Mouse (Mus musculus): ENCODE data around the gene Cdkal1. TPM values are rescaled to one million over a fixed set of nuclear protein-coding genes. Genes with fewer than 3 reads are reported as not detected.

The Cdkal1 gene
- total RNA-seq, 2 experiments from 2014 or later: 20.9 to 22.0 TPM

DNA sequence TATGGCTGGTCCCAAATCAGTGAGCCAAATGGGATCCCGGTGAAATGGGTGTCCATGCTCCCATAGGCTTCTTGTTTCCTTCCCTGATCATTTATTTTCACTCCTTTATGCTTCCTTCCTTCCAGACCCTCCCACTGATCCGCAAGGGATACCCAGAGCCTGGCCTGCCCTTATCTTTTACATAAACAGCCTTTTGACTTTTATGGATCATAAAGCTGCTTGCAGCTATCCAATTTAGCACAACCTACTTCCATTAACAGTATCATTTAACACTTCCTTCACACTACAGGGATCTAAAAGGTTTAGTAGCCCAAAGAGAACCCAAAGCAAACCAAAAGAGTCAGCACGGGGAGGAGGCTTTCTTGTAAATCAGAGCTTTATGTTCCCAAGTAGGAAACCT lies 570.4 kb downstream of the Cdkal1 start:
- DNase-seq (ENCODE audit: low spot score in 2 of 2): no peak

DNA sequence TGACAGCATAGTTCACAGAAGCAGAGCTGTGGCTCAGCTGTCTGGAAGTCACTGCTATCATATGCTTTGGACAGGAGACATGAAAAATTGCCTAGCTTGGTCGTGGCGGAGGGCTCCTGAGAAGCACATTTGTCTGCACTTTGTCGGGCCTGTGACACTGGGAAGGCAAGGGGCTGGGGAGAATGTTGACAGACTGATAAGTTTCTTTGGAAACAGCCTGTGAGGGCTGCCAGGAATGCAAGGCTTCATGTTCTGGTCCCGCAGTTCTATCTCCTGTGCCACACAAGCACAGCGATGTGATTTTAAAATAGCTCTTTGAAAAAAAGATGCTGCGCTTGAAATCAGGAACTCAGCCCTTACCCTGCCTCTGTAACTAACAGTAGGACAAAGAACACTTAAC lies 573.9 kb downstream of the Cdkal1 start:
- DNase-seq (ENCODE audit: low spot score in 2 of 2): no peak

DNA sequence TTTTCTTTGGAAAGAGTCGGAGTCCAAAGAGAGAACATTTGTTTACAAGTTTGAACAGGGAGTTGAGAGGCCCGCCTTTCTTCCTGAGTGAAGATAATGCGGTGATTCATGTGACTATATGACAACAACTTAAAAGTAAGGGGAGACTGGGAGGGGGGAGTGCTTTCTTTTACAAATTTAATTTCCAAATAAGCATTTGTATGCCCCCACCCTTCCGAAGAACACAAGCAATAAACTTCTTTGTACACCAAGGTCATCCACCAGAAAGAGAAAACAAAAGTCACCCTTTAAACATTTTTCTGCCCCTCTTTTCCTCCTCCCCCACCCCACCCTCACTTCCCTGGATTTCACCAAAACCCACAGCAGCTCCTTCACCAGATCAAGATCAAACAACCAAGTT lies 577.3 kb downstream of the Cdkal1 start:
- DNase-seq (ENCODE audit: low spot score in 2 of 2): no peak

DNA sequence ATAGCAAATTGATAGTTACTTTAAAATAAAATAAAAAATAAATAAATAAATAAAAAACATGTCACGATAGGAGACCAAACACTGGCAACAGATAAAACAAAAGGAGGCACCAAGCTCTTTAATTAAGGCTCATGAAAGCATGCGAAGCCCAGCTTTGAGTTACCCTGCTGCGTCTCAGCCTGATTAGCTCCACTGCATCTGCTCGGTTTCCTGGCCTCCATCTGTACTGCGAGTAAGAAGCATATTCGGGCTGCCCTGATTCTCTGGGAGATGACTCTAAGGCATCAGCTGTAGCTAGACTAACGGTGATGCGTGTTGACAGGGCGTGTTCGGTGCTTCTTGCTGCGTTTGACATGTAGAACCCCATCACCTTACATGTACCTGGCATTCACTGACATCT lies 581.2 kb downstream of the Cdkal1 start:
- no peak for DNase-seq (ENCODE audit: low spot score in 2 of 2)

DNA sequence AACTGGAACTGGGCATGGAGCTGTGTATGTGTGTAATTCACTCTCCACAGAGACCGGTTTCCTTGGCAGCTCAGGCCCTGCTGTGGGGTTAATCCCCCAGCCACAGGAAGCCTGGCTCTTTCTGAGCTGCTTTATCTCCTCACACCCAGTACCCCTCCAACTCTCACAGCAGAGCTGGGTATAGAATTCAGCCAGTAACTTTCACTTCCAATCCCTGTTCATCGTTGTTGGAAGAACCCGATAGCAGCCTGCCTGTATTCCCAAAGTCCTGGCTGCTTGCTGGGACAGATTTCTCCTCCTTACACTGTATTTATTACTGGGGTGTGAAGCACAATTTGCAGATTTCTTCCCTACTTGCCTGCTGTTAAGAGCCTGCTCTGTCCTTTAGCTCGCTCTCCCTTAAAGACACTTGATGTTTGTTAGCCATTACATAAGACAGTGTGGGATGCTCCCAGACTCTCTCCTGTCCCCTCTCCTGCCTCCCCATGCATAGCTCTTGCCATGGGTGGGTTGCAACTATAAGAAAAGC lies 581.7 kb downstream of the Cdkal1 start:
- no peak for DNase-seq (ENCODE audit: low spot score in 2 of 2)

DNA sequence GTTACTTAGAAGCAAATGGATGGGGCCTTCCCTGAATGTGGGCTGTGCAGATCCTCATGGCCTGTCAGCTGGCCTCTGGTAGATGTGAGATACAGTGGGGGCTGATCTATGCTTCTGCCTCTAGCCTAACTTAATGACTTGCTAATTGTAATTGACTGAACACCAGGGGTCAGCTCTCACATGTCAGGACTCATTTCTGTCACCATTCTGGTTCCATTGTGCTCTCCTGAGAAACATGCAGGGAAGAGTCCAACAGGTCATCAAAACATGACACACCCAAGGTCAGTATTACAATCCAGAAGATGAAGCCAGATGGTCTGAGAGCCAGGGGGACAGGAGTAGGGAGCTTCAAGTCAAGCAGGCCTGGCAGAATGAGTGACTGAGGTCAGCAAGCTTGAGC lies 584.0 kb downstream of the Cdkal1 start:
- DNase-seq (ENCODE audit: low spot score in 2 of 2): no peak

DNA sequence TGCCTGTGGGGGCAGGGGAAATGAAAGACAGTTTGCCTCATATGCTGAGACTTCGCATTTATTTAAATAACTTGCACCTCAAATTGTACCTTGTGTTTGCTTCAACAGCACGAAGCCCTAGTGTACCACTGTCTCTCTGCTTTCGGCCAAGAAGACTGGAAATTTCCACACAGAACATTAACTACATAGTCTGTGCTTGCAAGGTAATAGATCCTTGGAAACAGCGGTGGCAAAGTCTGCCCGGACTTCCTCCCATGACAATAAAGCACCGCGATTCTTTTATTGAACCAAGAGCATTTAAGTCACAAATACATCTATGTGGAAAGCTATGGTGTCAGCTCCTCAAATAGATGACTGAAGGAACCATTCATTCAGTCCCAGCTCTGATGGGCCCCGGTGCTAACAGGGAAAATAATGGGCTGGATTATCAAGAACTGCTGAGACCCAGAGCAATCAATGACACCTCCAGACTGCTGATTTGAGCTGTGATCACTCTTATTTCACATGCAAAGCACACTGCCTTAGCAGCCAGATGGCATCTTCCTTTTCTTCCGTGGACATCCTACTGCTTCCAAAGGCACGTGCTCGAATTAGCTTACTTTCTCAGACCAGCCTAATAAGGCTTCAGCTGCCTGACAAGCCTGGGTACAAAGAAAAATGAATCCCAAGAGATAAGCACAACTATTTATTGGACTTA lies 591.3 kb downstream of the Cdkal1 start:
- no peak for DNase-seq (ENCODE audit: low spot score in 2 of 2)

DNA sequence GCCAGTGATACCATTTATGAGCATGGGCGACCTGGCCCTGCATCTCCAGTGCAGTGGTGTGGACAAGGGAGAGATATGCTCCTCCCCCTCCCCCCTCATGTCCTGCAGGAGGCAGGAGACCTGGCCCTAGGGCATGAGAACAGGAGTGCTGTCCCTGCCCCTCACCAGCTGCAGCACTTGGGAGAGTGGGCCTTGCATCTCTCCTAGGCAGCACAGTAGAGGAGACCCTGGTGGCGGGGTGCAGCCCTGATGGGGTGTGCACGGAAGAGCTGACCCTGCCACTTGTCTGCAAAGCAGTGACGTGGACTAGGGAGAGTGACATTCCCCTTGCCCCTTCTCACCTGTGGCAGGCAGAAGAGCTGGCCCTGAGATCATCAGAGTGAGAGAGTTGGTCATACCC lies 593.3 kb downstream of the Cdkal1 start:
- DNase-seq (ENCODE audit: low spot score in 2 of 2): no peak

DNA sequence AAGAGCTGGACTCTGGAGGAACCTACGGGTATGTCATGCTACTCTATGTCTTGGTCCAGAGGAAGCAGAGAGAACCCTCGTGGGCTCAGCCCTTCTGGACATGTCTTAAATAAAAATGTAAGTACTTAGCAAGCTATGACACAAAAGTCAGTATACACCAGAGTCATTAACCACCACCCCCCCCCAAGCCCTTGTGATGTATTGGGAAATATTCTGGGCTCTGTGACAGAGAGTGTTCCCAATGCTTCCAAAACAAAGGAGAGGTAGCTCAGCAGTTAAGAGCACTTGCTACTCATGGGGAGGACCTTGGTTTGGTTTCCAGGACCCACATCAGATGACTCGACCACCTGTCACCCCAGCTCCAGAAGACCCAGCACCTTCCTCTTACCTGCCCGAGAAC lies 606.9 kb downstream of the Cdkal1 start:
- DNase-seq (ENCODE audit: low spot score in 2 of 2): no peak

GRCm38 (mm10) chr13:29247800-29248199 lies 607.7 kb downstream of the Cdkal1 start:
- DNase-seq (ENCODE audit: low spot score in 2 of 2): no peak

DNA sequence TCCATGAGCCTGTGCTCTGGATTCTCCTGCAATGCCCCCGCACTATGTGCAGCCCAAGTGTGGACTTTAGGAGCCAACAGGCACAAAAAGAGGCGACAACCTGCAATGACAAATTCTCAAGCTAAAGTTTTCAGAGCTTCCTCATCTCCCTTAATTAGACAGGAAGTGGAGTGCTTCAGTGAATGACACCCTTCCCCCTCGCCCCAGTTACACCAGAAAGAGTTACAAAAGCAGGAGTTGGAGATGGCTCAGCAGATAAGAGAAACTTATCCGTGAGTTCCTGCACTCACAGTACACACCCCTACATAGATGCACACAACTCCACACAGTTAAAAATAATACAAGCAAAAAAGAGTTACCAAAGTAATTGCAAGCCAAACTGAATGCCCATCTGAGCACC lies 620.4 kb downstream of the Cdkal1 start:
- DNase-seq (ENCODE audit: low spot score in 2 of 2): no peak

- no peak for DNase-seq (ENCODE audit: low spot score in 2 of 2)
Measured at GRCm38 (mm10) chr13:29234442-29234841, 621.0 kb downstream of the Cdkal1 start.

DNA sequence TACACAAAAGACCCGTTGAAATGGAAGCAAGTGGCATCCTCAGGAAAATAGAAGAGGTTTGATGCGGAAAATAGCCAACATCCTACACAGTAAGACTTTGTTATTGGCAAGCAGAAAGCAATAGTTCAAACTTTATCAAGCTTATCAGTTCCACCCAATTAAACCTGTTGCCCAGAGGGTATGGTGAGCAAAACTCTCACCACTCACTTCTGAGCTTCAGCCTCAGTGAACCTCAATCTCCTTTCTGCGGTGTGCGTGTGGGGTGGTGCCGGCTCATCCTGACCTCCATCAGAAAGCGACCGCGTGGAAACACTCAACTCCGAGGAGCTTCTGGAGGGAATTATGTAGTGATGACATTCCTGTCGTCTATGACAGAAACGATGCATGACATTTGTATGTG lies 621.5 kb downstream of the Cdkal1 start:
- DNase-seq (ENCODE audit: low spot score in 2 of 2): no peak

- DNase-seq (ENCODE audit: low spot score in 2 of 2): peak in 1 of 2 experiments; percentile 13
Measured at GRCm38 (mm10) chr13:29232681-29233080, 622.8 kb downstream of the Cdkal1 start.

DNA sequence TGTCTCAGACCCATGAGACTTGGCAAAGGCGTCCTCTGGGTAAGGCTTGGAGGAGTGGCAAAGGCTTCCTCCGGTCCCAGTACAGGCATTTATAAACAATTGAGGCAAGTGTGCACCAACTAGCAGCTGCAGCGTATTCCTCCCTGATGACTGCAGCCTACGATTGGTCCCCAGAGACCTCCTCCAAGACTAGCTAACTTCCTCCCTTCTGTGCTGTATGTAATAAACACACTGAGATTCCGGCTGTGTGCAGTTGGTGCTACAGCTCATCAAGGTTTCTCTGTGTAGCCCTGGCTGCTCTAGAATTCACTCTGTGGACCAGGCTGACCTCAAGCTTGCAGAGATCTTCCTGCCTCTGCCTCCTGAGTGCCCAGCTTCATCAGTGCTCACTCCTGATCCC lies 630.7 kb downstream of the Cdkal1 start:
- no peak for DNase-seq (ENCODE audit: low spot score in 2 of 2)

DNA sequence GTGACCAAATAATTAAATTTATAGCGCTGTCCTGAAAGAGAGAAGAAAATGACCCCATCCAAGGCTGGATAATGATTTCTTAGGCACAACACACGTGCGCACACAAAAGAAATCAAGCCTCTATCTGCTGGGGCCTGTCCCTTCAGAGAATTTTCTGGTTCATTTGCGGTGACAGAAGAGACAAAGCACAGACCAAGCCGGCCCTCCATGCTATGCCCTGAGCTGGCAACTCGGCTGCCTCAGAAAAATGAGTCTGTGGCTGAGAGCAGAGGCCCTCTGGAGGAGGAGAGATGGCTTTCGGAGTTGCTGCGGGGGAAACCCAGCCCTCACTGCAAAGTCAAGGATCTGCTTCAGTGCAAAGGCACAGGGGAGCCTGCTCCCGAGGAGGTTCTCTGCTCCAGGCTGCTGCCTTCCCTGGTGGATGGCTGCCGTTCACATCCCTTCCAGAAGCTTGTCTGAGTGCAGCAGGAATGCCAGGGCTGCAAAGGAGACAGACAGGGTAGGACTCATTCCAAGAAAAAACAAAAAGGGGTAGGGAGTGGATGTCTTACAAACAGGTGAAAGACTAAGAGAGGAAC lies 633.1 kb downstream of the Cdkal1 start:
- no peak for DNase-seq (ENCODE audit: low spot score in 2 of 2)

DNA sequence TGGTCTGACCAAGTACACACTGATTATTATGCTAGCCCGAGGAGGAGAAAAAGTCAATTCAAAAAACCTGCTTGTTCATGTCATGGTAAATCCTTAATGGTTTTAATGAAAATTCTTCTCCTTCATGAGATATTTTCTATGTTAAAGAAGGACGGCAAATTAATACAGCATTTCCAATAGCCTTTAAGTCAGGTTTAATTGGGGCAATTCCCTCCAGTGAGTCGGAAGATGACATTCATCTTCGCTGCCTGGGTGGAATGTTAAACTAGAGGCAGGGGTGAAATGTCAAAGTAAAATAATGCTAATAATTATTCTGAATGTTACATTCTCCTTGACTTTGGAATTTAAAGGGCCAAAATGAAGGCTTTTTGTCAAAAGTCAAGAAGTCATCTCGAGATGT lies 633.8 kb downstream of the Cdkal1 start:
- no peak for DNase-seq (ENCODE audit: low spot score in 2 of 2)

GRCm38 (mm10) chr13:29218594-29219230 lies 636.8 kb downstream of the Cdkal1 start:
- DNase-seq (ENCODE audit: low spot score in 2 of 2): no peak

- no peak for DNase-seq (ENCODE audit: low spot score in 2 of 2)
Measured at GRCm38 (mm10) chr13:29210159-29211021, 645.1 kb downstream of the Cdkal1 start.

GRCm38 (mm10) chr13:29208749-29209148 lies 646.7 kb downstream of the Cdkal1 start:
- DNase-seq (ENCODE audit: low spot score in 2 of 2): no peak

GRCm38 (mm10) chr13:29203856-29204255 lies 651.6 kb downstream of the Cdkal1 start:
- no peak for DNase-seq (ENCODE audit: low spot score in 2 of 2)
